Mouse (Mus musculus) heart, embryonic 12.5 days (tissue): ENCODE data around the gene Ptpn7. TPM values are rescaled to one million over a fixed set of nuclear protein-coding genes. Genes with fewer than 3 reads are reported as not detected.

Source experiments
- ATAC-seq: fragments of 200-750 bp; cut with Nextera tagmentation; 2 replicates; pipeline ENCODE4 v1.8.0; 2017; ENCODE audit warnings: moderate TSS enrichment, moderate library complexity; ENCODE audit not compliant: insufficient number of reproducible peaks, low FRiP score
- H3K27ac ChIP-seq: fragments of 300-500 bp; sonication (generic); 2 replicates; pipeline ENCODE4 v1.5.1; 2016; ENCODE audit warnings: mild to moderate bottlenecking, moderate library complexity; ENCODE audit not compliant: poor library complexity, severe bottlenecking
- H3K27me3 ChIP-seq: fragments of 300-500 bp; sonication (generic); replicated peaks from 2 replicates; pipeline ENCODE4 v1.6.1; 2016; ENCODE audit warnings: mild to moderate bottlenecking, moderate library complexity
- H3K36me3 ChIP-seq: fragments of 300-500 bp; sonication (generic); 2 replicates; pipeline ENCODE4 v1.6.1; 2016; ENCODE audit warnings: mild to moderate bottlenecking, moderate library complexity
- H3K4me1 ChIP-seq: fragments of 300-500 bp; sonication (generic); replicated peaks from 2 replicates; pipeline ENCODE4 v1.6.1; 2016; ENCODE audit warnings: mild to moderate bottlenecking
- H3K4me2 ChIP-seq: fragments of 300-500 bp; sonication (generic); 2 replicates; pipeline ENCODE4 v1.6.1; 2016; ENCODE audit warnings: mild to moderate bottlenecking, moderate library complexity
- H3K4me3 ChIP-seq: fragments of 300-500 bp; sonication (generic); 2 replicates; pipeline ENCODE4 v1.5.1; 2016; ENCODE audit warnings: mild to moderate bottlenecking
- H3K9ac ChIP-seq: fragments of 300-500 bp; sonication (generic); 2 replicates; pipeline ENCODE4 v1.6.1; 2016; ENCODE audit warnings: mild to moderate bottlenecking, moderate library complexity
- H3K9me3 ChIP-seq: fragments of 300-500 bp; sonication (generic); replicated peaks from 2 replicates; pipeline ENCODE4 v1.6.1; 2016; ENCODE audit warnings: mild to moderate bottlenecking, moderate library complexity
- WGBS: fragments of 180-500 bp; shearing (Covaris S2); methylation state at CpG from one replicate; pipeline ENCODE4 v1.1.7; 2016; 5-methylcytosine and 5-hydroxymethylcytosine counted together
- polyA plus RNA-seq: library from polyadenylated mRNA; unstranded; fragments of >200 nt; fragmentation: Nextera tagmentation; extraction: Ambion mirVana; gene quantifications from 2 replicates; pipeline ENCODE4 v1.2.1, GENCODE M21; 2016

The Ptpn7 gene
- 1.0 and 1.4 TPM in 2 replicates for polyA plus RNA-seq

GRCm38 (mm10) chr1:135132473-135132872 is at the start of gene Ptpn7:
Ptpn7 (plus strand) TSS chr1:135132700.
- Histone ChIP-seq H3K9me3 (no peaks in the 10 kb centered on the region), H3K4me3 (no peak within 1 kb of the TSS), H3K9ac (no peak within 1 kb of the TSS), H3K4me2 (no peak within 1 kb of the TSS), H3K4me1 (peaks cover 24% of the 10 kb centered on the region), H3K36me3 (no peaks in the 10 kb centered on the region), H3K27ac (no peak within 1 kb of the TSS), H3K27me3 (peaks cover 50% of the 10 kb centered on the region)
- WGBS, result 12% methylated on average over 10 of the region's 10 CpGs
- ATAC-seq, result peak; percentile 14; the same call in 1 of the 2 replicates

GRCm38 (mm10) chr1:135083465-135083864 is 49.0 kb upstream of the Ptpn7 start:
- peaks cover 51% of the 10 kb centered on the region for H3K27me3 ChIP-seq
- H3K9ac ChIP-seq, result no peak overlapping the region

GRCm38 (mm10) chr1:135085296-135085871 is 47.1 kb upstream of the Ptpn7 start:
- Histone ChIP-seq H3K36me3 (no peaks in the 10 kb centered on the region), H3K4me2 (peak overlapping the region; percentile 38; the same call in 1 of the 2 replicates), H3K4me1 (peaks cover 27% of the 10 kb centered on the region), H3K9ac (no peak overlapping the region), H3K27me3 (peaks cover 66% of the 10 kb centered on the region), H3K9me3 (no peaks in the 10 kb centered on the region), H3K4me3 (no peak overlapping the region), H3K27ac (no peak overlapping the region)
- 18% methylated on average over 28 of the region's 28 CpGs for WGBS
- ATAC-seq, result no peak

More at GRCm38 (mm10) chr1:135083465-135083864, 49.0 kb upstream of the Ptpn7 start:
- Histone ChIP-seq H3K4me3 (no peak overlapping the region), H3K4me1 (peaks cover 27% of the 10 kb centered on the region), H3K27ac (peak overlapping the region; percentile 43; the same call in 1 of the 2 replicates), H3K4me2 (no peak overlapping the region), H3K9me3 (no peaks in the 10 kb centered on the region), H3K36me3 (no peaks in the 10 kb centered on the region)
- 27% methylated on average over 9 of the region's 9 CpGs for WGBS
- peak; percentile 72 for ATAC-seq

GRCm38 (mm10) chr1:135086015-135086414 is 46.5 kb upstream of the Ptpn7 start:
- Histone ChIP-seq H3K9ac (no peak overlapping the region), H3K36me3 (no peaks in the 10 kb centered on the region), H3K27ac (no peak overlapping the region), H3K4me2 (no peak overlapping the region), H3K27me3 (peaks cover 69% of the 10 kb centered on the region), H3K9me3 (no peaks in the 10 kb centered on the region), H3K4me1 (peaks cover 27% of the 10 kb centered on the region), H3K4me3 (no peak overlapping the region)
- whole genome bisulfite sequencing, result 42% methylated on average over 7 of the region's 7 CpGs
- ATAC-seq, result no peak

GRCm38 (mm10) chr1:135087414-135087813 is 45.1 kb upstream of the Ptpn7 start:
- Histone ChIP-seq H3K9ac (no peak overlapping the region), H3K36me3 (no peaks in the 10 kb centered on the region), H3K4me3 (no peak overlapping the region), H3K4me2 (no peak overlapping the region), H3K4me1 (peaks cover 27% of the 10 kb centered on the region), H3K9me3 (no peaks in the 10 kb centered on the region), H3K27me3 (peaks cover 76% of the 10 kb centered on the region), H3K27ac (no peak overlapping the region)
- WGBS, result 62% methylated on average over 1 of the region's 1 CpGs
- ATAC-seq, result no peak

GRCm38 (mm10) chr1:135089626-135090025 is 42.9 kb upstream of the Ptpn7 start:
- Histone ChIP-seq H3K27ac (no peak overlapping the region), H3K4me3 (no peak overlapping the region), H3K4me2 (no peak overlapping the region), H3K9me3 (no peaks in the 10 kb centered on the region), H3K36me3 (no peaks in the 10 kb centered on the region), H3K9ac (no peak overlapping the region), H3K4me1 (peaks cover 11% of the 10 kb centered on the region), H3K27me3 (peaks cover 71% of the 10 kb centered on the region)
- no peak for ATAC-seq
- WGBS, result 75% methylated on average over 10 of the region's 10 CpGs

GRCm38 (mm10) chr1:135090914-135091313 is 41.6 kb upstream of the Ptpn7 start:
- H3K27ac ChIP-seq, result no peak overlapping the region
- 64% methylated on average over 3 of the region's 3 CpGs for WGBS
- no peaks in the 10 kb centered on the region for H3K36me3 ChIP-seq
- no peaks in the 10 kb centered on the region for H3K9me3 ChIP-seq
- H3K4me2 ChIP-seq, result no peak overlapping the region
- peaks cover 66% of the 10 kb centered on the region for H3K27me3 ChIP-seq
- peaks cover 17% of the 10 kb centered on the region for H3K4me1 ChIP-seq
- ATAC-seq, result no peak
- H3K9ac ChIP-seq, result no peak overlapping the region
- H3K4me3 ChIP-seq, result no peak overlapping the region

- Histone ChIP-seq H3K27ac (no peak overlapping the region), H3K4me1 (peaks cover 37% of the 10 kb centered on the region), H3K4me2 (no peak overlapping the region), H3K27me3 (peaks cover 67% of the 10 kb centered on the region), H3K9ac (no peak overlapping the region), H3K9me3 (no peaks in the 10 kb centered on the region), H3K36me3 (no peaks in the 10 kb centered on the region), H3K4me3 (no peak overlapping the region)
- ATAC-seq, result no peak
- 43% methylated on average over 7 of the region's 7 CpGs for WGBS
These were observed 37.8 kb upstream of the Ptpn7 start for GRCm38 (mm10) chr1:135094723-135095122.

- Histone ChIP-seq H3K4me2 (no peak overlapping the region), H3K27ac (no peak overlapping the region), H3K36me3 (no peaks in the 10 kb centered on the region), H3K4me3 (no peak overlapping the region), H3K9me3 (no peaks in the 10 kb centered on the region), H3K9ac (no peak overlapping the region), H3K27me3 (peaks cover 64% of the 10 kb centered on the region), H3K4me1 (peaks cover 37% of the 10 kb centered on the region)
- ATAC-seq, result no peak
- WGBS, result 7% methylated on average over 7 of the region's 7 CpGs
These were observed 37.3 kb upstream of the Ptpn7 start for GRCm38 (mm10) chr1:135095189-135095588.

GRCm38 (mm10) chr1:135096312-135096711 is 36.2 kb upstream of the Ptpn7 start:
- no peak overlapping the region for H3K9ac ChIP-seq
- no peak overlapping the region for H3K27ac ChIP-seq
- H3K4me3 ChIP-seq, result no peak overlapping the region
- peaks cover 37% of the 10 kb centered on the region for H3K4me1 ChIP-seq
- no peaks in the 10 kb centered on the region for H3K9me3 ChIP-seq
- no peak for ATAC-seq
- H3K27me3 ChIP-seq, result peaks cover 69% of the 10 kb centered on the region
- H3K4me2 ChIP-seq, result no peak overlapping the region
- 73% methylated on average over 11 of the region's 11 CpGs for WGBS
- no peaks in the 10 kb centered on the region for H3K36me3 ChIP-seq

GRCm38 (mm10) chr1:135097441-135097840 is 35.1 kb upstream of the Ptpn7 start:
- no peak for ATAC-seq
- peaks cover 37% of the 10 kb centered on the region for H3K4me1 ChIP-seq
- no peak overlapping the region for H3K27ac ChIP-seq
- H3K9me3 ChIP-seq, result no peaks in the 10 kb centered on the region
- H3K27me3 ChIP-seq, result peaks cover 71% of the 10 kb centered on the region
- H3K9ac ChIP-seq, result no peak overlapping the region
- H3K4me3 ChIP-seq, result no peak overlapping the region
- no peak overlapping the region for H3K4me2 ChIP-seq
- WGBS, result 83% methylated on average over 6 of the region's 6 CpGs
- H3K36me3 ChIP-seq, result no peaks in the 10 kb centered on the region

GRCm38 (mm10) chr1:135098441-135098840 is 34.1 kb upstream of the Ptpn7 start:
- Histone ChIP-seq H3K27me3 (peaks cover 76% of the 10 kb centered on the region), H3K4me1 (peaks cover 37% of the 10 kb centered on the region), H3K27ac (no peak overlapping the region), H3K36me3 (no peaks in the 10 kb centered on the region), H3K4me2 (no peak overlapping the region), H3K4me3 (no peak overlapping the region), H3K9me3 (no peaks in the 10 kb centered on the region), H3K9ac (no peak overlapping the region)
- WGBS, result 83% methylated on average over 7 of the region's 7 CpGs
- ATAC-seq, result no peak
